Mouse (Mus musculus): ENCODE measurements around the gene Gpr174. TPM values are rescaled to one million over a fixed set of nuclear protein-coding genes. Genes with fewer than 3 reads are reported as not detected.
"Not testable (repeated sequence)": the region's sequence is repeated elsewhere in the genome, so short reads cannot be mapped to it uniquely, and the experiment has no call there.

Gene Gpr174
- total RNA-seq (2021), result not detected

- no peak for DNase-seq (ENCODE audit: low spot score in 2 of 2)
- intact Hi-C loops (cut with DNase I), result no loop called here
Measured at GRCm38 (mm10) chrX:107255486-107256227, at the start of gene Gpr174. TSS of gene Gpr174 (plus strand) at chrX:107255878.

GRCm38 (mm10) chrX:107217577-107218090 lies 38.0 kb upstream of the Gpr174 start:
- intact Hi-C loops (cut with DNase I), result no loop called here
- no peak for DNase-seq (ENCODE audit: low spot score in 2 of 2)

GRCm38 (mm10) chrX:107224846-107225245 lies 30.8 kb upstream of the Gpr174 start:
- intact Hi-C loops (cut with DNase I), result no loop called here
- no peak for DNase-seq (ENCODE audit: low spot score in 2 of 2)

- no peak for DNase-seq (ENCODE audit: low spot score in 2 of 2)
- intact Hi-C loops (cut with DNase I), result no loop called here
Measured at GRCm38 (mm10) chrX:107231214-107231613, 24.5 kb upstream of the Gpr174 start.

GRCm38 (mm10) chrX:107234655-107235054 lies 21.0 kb upstream of the Gpr174 start:
- intact Hi-C loops (cut with DNase I), result no loop called here
- no peak for DNase-seq (ENCODE audit: low spot score in 2 of 2)

- intact Hi-C loops (cut with DNase I), result no loop called here
- no peak for DNase-seq (ENCODE audit: low spot score in 2 of 2)
Measured at GRCm38 (mm10) chrX:107236461-107236860, 19.2 kb upstream of the Gpr174 start.

- intact Hi-C loops (cut with DNase I), result no loop called here
Measured at GRCm38 (mm10) chrX:107250390-107250789, 5.3 kb upstream of the Gpr174 start.

GRCm38 (mm10) chrX:107264619-107265018 lies 8.9 kb downstream of the Gpr174 start:
- intact Hi-C loops (cut with DNase I), result no loop called here
- no peak for DNase-seq (ENCODE audit: low spot score in 2 of 2)

More at GRCm38 (mm10) chrX:107250390-107250789, 5.3 kb upstream of the Gpr174 start:
- no peak for DNase-seq (ENCODE audit: low spot score in 2 of 2)

- DNase-seq (ENCODE audit: low spot score in 2 of 2), result no peak
Measured at GRCm38 (mm10) chrX:107277606-107278005, 21.9 kb downstream of the Gpr174 start.

GRCm38 (mm10) chrX:107284211-107284610 lies 28.5 kb downstream of the Gpr174 start:
- DNase-seq (ENCODE audit: low spot score in 2 of 2), result no peak
- intact Hi-C loops (cut with DNase I), result no loop called here

More at GRCm38 (mm10) chrX:107277606-107278005, 21.9 kb downstream of the Gpr174 start:
- intact Hi-C loops (cut with DNase I), result no loop called here

- intact Hi-C loops (cut with DNase I); DNase-seq (ENCODE audit: low spot score in 2 of 2): not testable (repeated sequence)
Measured at GRCm38 (mm10) chrX:107297861-107298260, 42.2 kb downstream of the Gpr174 start.

- no peak for DNase-seq (ENCODE audit: low spot score in 2 of 2)
- intact Hi-C loops (cut with DNase I), result no loop called here
Measured at GRCm38 (mm10) chrX:107298761-107299160, 43.1 kb downstream of the Gpr174 start.

GRCm38 (mm10) chrX:107306492-107306891 lies 50.8 kb downstream of the Gpr174 start:
- peak in 1 of 2 experiments; percentile 10 for DNase-seq (ENCODE audit: low spot score in 2 of 2)
- intact Hi-C loops (cut with DNase I), result loop anchor here (10.0 kb wide), 1 partner anchor 128 kb away; no protein-coding TSS in a partner anchor

GRCm38 (mm10) chrX:107312533-107312932 lies 56.9 kb downstream of the Gpr174 start:
- intact Hi-C loops (cut with DNase I), result no loop called here

GRCm38 (mm10) chrX:107325697-107326381 lies 70.2 kb downstream of the Gpr174 start:
- peak in 1 of 2 experiments; percentile 3 for DNase-seq (ENCODE audit: low spot score in 2 of 2)
- intact Hi-C loops (cut with DNase I), result no loop called here

More at GRCm38 (mm10) chrX:107312533-107312932, 56.9 kb downstream of the Gpr174 start:
- no peak for DNase-seq (ENCODE audit: low spot score in 2 of 2)

GRCm38 (mm10) chrX:107329849-107330248 lies 74.2 kb downstream of the Gpr174 start:
- DNase-seq (ENCODE audit: low spot score in 2 of 2), result peak in 1 of 2 experiments; percentile 1
- intact Hi-C loops (cut with DNase I), result no loop called here

- DNase-seq (ENCODE audit: low spot score in 2 of 2), result no peak
- intact Hi-C loops (cut with DNase I), result no loop called here
Measured at GRCm38 (mm10) chrX:107336609-107337008, 80.9 kb downstream of the Gpr174 start.

- intact Hi-C loops (cut with DNase I), result no loop called here
- DNase-seq (ENCODE audit: low spot score in 2 of 2), result no peak
Measured at GRCm38 (mm10) chrX:107341980-107342379, 86.3 kb downstream of the Gpr174 start.
